Mouse (Mus musculus): ENCODE measurements around the gene Plekha7.

DNA sequence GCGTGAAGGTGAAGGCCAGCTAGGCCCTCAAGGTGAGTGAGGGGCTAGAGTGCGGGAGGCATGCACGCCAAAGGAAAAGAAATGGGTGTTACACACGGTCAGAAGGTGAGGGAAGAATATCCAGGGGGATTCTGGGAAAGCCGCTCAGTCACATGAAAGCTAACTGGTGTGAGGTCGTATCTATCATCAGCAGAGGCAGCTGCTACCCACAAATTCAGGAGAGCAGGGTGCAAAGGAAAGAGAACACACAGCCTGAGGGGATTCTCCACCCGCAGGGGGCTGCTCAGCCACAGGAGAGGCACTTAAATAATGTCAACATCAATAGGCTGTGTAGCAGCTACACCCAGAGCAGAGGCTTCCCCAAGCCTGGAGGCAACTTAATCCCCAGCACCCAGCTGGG is 44.9 kb downstream of the Plekha7 start:
- TF ChIP-seq EP300 (IDR thresholded peaks at IDR 0.05), result no peak
- TF ChIP-seq CTCF (IDR thresholded peaks at IDR 0.05), result no peak
